Mouse (Mus musculus): Measurements from ENCODE around the gene Ifi214. TPM values are rescaled to one million over a fixed set of nuclear protein-coding genes. Genes with fewer than 3 reads are reported as not detected.
"Not testable (repeated sequence)": the region's sequence is repeated elsewhere in the genome, so short reads cannot be mapped to it uniquely, and the experiment has no call there.

Ifi214 gene
- total RNA-seq (2014; rRNA removed) (not detected in 2 replicates), polyA plus RNA-seq (2015; fragmentation: Nextera tagmentation; extraction: Ambion mirVana) (not detected in 2 replicates)

DNA sequence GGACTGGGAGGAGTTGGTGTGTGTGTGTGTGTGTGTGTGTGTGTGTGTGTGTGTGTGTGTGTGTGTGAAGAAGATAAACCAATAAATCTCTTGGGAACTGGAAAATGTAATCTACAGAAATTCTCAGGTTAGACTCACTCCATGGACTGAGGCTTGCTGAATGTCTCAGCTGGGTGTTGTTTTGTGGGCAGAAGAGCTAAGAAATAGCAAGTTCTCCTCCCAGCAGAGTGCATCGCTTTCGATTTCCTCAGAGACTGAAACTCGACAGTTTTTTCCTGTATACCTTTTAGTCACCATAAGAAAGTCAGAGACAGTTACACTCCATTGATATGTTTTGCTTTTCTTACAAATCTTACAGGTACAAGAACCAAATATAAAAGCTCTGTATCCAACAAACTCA, at the start of gene Ifi214:
TSS of gene Ifi214 (minus strand) at position 167 of the 400 bp plus-strand sequence.
- not testable (repeated sequence) for H3K4me3 ChIP-seq (ENCODE audit: low read length); H3K27ac ChIP-seq; H3K9ac ChIP-seq (replicated peaks; ENCODE audit: low read length); H3K4me2 ChIP-seq (ENCODE audit: low read depth, low read length); H3K36me3 ChIP-seq (ENCODE audit: insufficient read depth, low read length); ATAC-seq; DNase-seq (ENCODE audit: low spot score); H3K9me3 ChIP-seq (ENCODE audit: low read length); H3K27me3 ChIP-seq (ENCODE audit: insufficient read depth, low read length); H3K4me1 ChIP-seq (ENCODE audit: insufficient read depth, low read length)
- WGBS = 87% methylated on average over 3 of the region's 3 CpGs

- Histone ChIP-seq H3K4me1 (ENCODE audit: insufficient read depth, low read length) (no peaks in the 10 kb centered on the region), H3K9me3 (ENCODE audit: low read length) (peaks cover 4% of the 10 kb centered on the region; the same call in 1 of the 2 replicates), H3K9ac (replicated peaks; ENCODE audit: low read length) (no peak overlapping the region), H3K36me3 (ENCODE audit: insufficient read depth, low read length) (no peaks in the 10 kb centered on the region), H3K4me3 (ENCODE audit: low read length) (no peak overlapping the region), H3K27me3 (ENCODE audit: insufficient read depth, low read length) (no peaks in the 10 kb centered on the region), H3K27ac (no peak overlapping the region), H3K4me2 (ENCODE audit: low read depth, low read length) (no peak overlapping the region)
- DNase-seq (ENCODE audit: low spot score) = no peak
- no peak for ATAC-seq
- WGBS = 94% methylated on average over 26 of the region's 26 CpGs
- no peak for TF ChIP-seq CTCF (IDR thresholded peaks at IDR 0.05; ENCODE audit: low read depth)
These were observed 44.3 kb upstream of the Ifi214 start for GRCm38 (mm10) chr1:173579921-173580585.

DNA sequence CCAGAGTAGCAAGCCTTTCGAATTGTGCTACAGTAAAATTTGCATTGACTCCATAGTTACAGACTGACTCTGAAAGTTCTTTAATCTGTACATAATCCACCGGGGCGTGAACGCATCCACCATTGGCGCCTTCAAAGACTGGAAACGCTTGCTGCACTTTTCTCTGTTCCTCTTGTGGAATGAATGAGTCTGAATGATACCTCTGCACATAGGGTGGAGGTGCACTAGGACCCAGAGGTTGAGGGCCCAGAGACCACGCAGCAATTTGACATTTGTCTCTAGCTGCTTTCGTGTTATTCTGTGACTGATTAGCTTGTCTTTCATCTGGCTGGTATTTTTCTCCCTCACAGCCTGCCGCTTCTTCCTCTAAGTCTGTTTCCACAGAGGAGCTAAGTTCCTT, 43.3 kb upstream of the Ifi214 start:
- H3K4me3 ChIP-seq (ENCODE audit: low read length) = no peak overlapping the region
- H3K27me3 ChIP-seq (ENCODE audit: insufficient read depth, low read length) = no peaks in the 10 kb centered on the region
- no peak overlapping the region for H3K4me2 ChIP-seq (ENCODE audit: low read depth, low read length)
- H3K36me3 ChIP-seq (ENCODE audit: insufficient read depth, low read length) = no peaks in the 10 kb centered on the region
- 94% methylated on average over 9 of the region's 9 CpGs for WGBS
- no peak overlapping the region for H3K9ac ChIP-seq (replicated peaks; ENCODE audit: low read length)
- no peak for ATAC-seq
- no peak overlapping the region for H3K27ac ChIP-seq
- no peak for TF ChIP-seq CTCF (IDR thresholded peaks at IDR 0.05; ENCODE audit: low read depth)
- no peaks in the 10 kb centered on the region for H3K4me1 ChIP-seq (ENCODE audit: insufficient read depth, low read length)
- peaks cover 4% of the 10 kb centered on the region; the same call in 1 of the 2 replicates for H3K9me3 ChIP-seq (ENCODE audit: low read length)
- no peak for DNase-seq (ENCODE audit: low spot score)

GRCm38 (mm10) chr1:173550491-173551050, 14.8 kb upstream of the Ifi214 start:
- not testable (repeated sequence) for H3K27me3 ChIP-seq (ENCODE audit: insufficient read depth, low read length); H3K9me3 ChIP-seq (ENCODE audit: low read length); ATAC-seq; H3K4me1 ChIP-seq (ENCODE audit: insufficient read depth, low read length); H3K9ac ChIP-seq (replicated peaks; ENCODE audit: low read length); H3K36me3 ChIP-seq (ENCODE audit: insufficient read depth, low read length); DNase-seq (ENCODE audit: low spot score); H3K4me2 ChIP-seq (ENCODE audit: low read depth, low read length); H3K4me3 ChIP-seq (ENCODE audit: low read length); H3K27ac ChIP-seq
- WGBS = 78% methylated on average over 5 of the region's 5 CpGs

- H3K9me3 ChIP-seq (ENCODE audit: low read length); H3K27me3 ChIP-seq (ENCODE audit: insufficient read depth, low read length); H3K4me2 ChIP-seq (ENCODE audit: low read depth, low read length); H3K4me1 ChIP-seq (ENCODE audit: insufficient read depth, low read length); H3K4me3 ChIP-seq (ENCODE audit: low read length); H3K27ac ChIP-seq; ATAC-seq; H3K9ac ChIP-seq (replicated peaks; ENCODE audit: low read length); H3K36me3 ChIP-seq (ENCODE audit: insufficient read depth, low read length); DNase-seq (ENCODE audit: low spot score): not testable (repeated sequence)
- 93% methylated on average over 3 of the region's 3 CpGs for WGBS
These were observed 13.0 kb upstream of the Ifi214 start for GRCm38 (mm10) chr1:173548798-173549197.

- Histone ChIP-seq H3K9ac (replicated peaks; ENCODE audit: low read length) (no peak overlapping the region), H3K4me1 (ENCODE audit: insufficient read depth, low read length) (no peaks in the 10 kb centered on the region), H3K9me3 (ENCODE audit: low read length) (no peaks in the 10 kb centered on the region), H3K4me2 (ENCODE audit: low read depth, low read length) (no peak overlapping the region), H3K4me3 (ENCODE audit: low read length) (no peak overlapping the region), H3K36me3 (ENCODE audit: insufficient read depth, low read length) (no peaks in the 10 kb centered on the region), H3K27me3 (ENCODE audit: insufficient read depth, low read length) (no peaks in the 10 kb centered on the region), H3K27ac (no peak overlapping the region)
- DNase-seq (ENCODE audit: low spot score) (no peak), ATAC-seq (no peak)
- TF ChIP-seq CTCF (IDR thresholded peaks at IDR 0.05; ENCODE audit: low read depth) = no peak
These were observed 14.3 kb downstream of the Ifi214 start for GRCm38 (mm10) chr1:173521452-173521851.

DNA sequence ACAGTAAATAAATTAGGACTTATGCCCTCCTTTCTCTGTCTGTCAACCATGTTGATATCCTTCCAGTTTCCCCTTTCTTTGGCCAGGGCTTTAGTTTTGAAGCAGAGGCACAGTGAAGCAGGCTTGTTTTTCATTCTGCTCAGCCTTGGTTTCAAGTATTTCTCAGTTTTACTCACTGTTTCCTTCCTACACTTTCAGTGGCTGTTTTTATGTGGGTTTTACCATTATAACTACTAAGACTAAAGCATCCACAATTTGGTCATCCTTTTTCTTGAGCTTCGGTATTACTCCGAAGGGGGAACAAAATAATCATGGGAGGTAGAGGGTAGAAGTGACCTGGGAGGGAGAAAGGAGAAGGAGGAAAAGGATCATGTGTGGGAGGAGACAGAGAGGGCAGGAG, 25.2 kb downstream of the Ifi214 start:
- ATAC-seq; H3K27me3 ChIP-seq (ENCODE audit: insufficient read depth, low read length); H3K36me3 ChIP-seq (ENCODE audit: insufficient read depth, low read length); H3K4me3 ChIP-seq (ENCODE audit: low read length); H3K27ac ChIP-seq; H3K9ac ChIP-seq (replicated peaks; ENCODE audit: low read length); DNase-seq (ENCODE audit: low spot score); H3K4me2 ChIP-seq (ENCODE audit: low read depth, low read length); H3K9me3 ChIP-seq (ENCODE audit: low read length); H3K4me1 ChIP-seq (ENCODE audit: insufficient read depth, low read length): not testable (repeated sequence)
- 95% methylated on average over 2 of the region's 2 CpGs for WGBS

DNA sequence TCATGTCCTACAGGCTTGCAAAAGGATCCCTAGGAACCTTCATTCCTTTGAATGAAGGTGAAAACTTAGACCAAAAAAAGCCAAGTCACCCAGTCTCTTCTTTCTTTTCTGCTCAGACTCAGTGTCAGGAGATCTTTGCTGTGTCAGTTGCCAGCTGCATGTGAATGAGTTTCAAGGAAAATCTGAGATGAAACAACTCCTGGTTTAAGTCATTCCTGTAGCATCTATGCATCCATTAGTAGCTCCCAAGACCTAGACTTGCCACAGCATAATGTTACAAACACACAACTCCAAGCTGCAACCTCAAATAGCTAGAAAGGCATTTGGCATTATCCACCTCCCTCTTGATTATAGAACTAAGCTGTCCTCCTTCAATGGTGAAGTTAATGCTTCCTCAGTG, 44.3 kb downstream of the Ifi214 start:
- not testable (repeated sequence) for H3K9me3 ChIP-seq (ENCODE audit: low read length); H3K36me3 ChIP-seq (ENCODE audit: insufficient read depth, low read length); ATAC-seq; H3K4me3 ChIP-seq (ENCODE audit: low read length); H3K27ac ChIP-seq; H3K9ac ChIP-seq (replicated peaks; ENCODE audit: low read length); H3K27me3 ChIP-seq (ENCODE audit: insufficient read depth, low read length); DNase-seq (ENCODE audit: low spot score); H3K4me2 ChIP-seq (ENCODE audit: low read depth, low read length); H3K4me1 ChIP-seq (ENCODE audit: insufficient read depth, low read length)

- H3K4me1 ChIP-seq (ENCODE audit: insufficient read depth, low read length); H3K9ac ChIP-seq (replicated peaks; ENCODE audit: low read length); H3K36me3 ChIP-seq (ENCODE audit: insufficient read depth, low read length); H3K4me2 ChIP-seq (ENCODE audit: low read depth, low read length); H3K27ac ChIP-seq; DNase-seq (ENCODE audit: low spot score); H3K27me3 ChIP-seq (ENCODE audit: insufficient read depth, low read length); H3K4me3 ChIP-seq (ENCODE audit: low read length); ATAC-seq; H3K9me3 ChIP-seq (ENCODE audit: low read length): not testable (repeated sequence)
- WGBS = 85% methylated on average over 3 of the region's 3 CpGs
These were observed 44.8 kb downstream of the Ifi214 start, which contains the start of gene Ifi206 for GRCm38 (mm10) chr1:173490812-173491480. Ifi206 (minus strand) TSS chr1:173491041.

DNA sequence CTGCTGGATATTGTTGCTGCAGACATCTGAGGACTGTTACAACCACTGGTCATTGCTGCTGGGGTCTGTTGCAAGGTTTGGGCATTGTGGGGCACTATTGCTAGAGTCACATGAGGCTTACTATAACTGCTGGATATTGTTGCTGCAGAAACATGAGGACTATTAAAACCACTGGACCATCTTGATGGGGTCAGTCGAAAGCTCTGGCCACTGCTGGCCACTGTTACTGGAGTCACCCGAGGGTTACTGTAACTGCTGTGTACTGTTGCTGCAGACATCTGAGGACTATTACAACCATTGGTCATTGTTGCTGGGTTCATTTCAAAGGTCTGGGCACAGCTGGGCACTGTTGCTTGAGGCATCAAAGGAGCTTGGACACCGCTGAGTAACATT, 54.6 kb downstream of the Ifi214 start:
- H3K9ac ChIP-seq (replicated peaks; ENCODE audit: low read length); H3K4me2 ChIP-seq (ENCODE audit: low read depth, low read length); H3K4me1 ChIP-seq (ENCODE audit: insufficient read depth, low read length); H3K27ac ChIP-seq; H3K4me3 ChIP-seq (ENCODE audit: low read length); H3K36me3 ChIP-seq (ENCODE audit: insufficient read depth, low read length); H3K27me3 ChIP-seq (ENCODE audit: insufficient read depth, low read length); DNase-seq (ENCODE audit: low spot score); H3K9me3 ChIP-seq (ENCODE audit: low read length); ATAC-seq: not testable (repeated sequence)
- 84% methylated on average over 3 of the region's 3 CpGs for WGBS
